Mouse (Mus musculus) MEL (cell line): ENCODE measurements around the gene Atp6v0a2.
"Not testable (repeated sequence)": the region's sequence is repeated elsewhere in the genome, so short reads cannot be mapped to it uniquely, and the experiment has no call there.

Source experiments
- GABPA ChIP-seq: IDR thresholded peaks from 2 replicates; pipeline ENCODE4 v1.6.1; 2012; ENCODE audit warnings: low read depth, mild to moderate bottlenecking, inconsistent platforms, low read length, improper control_type of control experiment, moderate library complexity
- MAZ ChIP-seq: IDR thresholded peaks from 2 replicates; pipeline ENCODE4 v1.6.1; 2012; ENCODE audit warnings: low read depth, mild to moderate bottlenecking, inconsistent platforms, low read length, improper control_type of control experiment
- POLR2A ChIP-seq, 2 experiments: IDR thresholded peaks; 2 replicates each; pipeline ENCODE4 v1.6.1; 2011 to 2012; ENCODE audit warnings: low read length in 2 of 2, mild to moderate bottlenecking in 2 of 2, control low read depth in 1 of 2, improper control_type of control experiment in 1 of 2, low read depth in 1 of 2, moderate library complexity in 1 of 2; ENCODE audit not compliant: control insufficient read depth in 1 of 2, insufficient read depth in 1 of 2, poor library complexity in 1 of 2

DNA sequence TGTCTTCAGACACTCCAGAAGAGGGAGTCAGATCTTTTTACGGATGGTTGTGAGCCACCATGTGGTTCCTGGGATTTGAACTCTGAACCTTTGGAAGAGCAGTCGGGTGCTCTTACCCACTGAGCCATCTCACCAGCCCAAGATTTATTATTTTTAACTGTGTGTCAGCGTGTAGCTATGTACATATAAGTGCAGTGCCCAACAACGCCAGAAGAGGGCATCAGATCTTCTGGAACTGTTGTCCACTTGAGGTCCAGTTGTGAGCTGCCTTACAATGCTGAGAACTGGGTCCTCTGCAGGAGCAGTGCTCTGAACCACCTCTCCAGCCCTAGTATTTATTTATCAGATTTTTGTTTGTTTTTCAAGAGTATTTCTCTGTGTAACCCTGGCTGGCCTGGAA, 6.7 kb downstream of the Atp6v0a2 start:
- TF ChIP-seq GABPA; MAZ; POLR2A (IDR thresholded peaks at IDR 0.05; ENCODE audit: control insufficient read depth in 1 of 2, insufficient read depth in 1 of 2, low read depth in 1 of 2, low read length in 2 of 2, poor library complexity in 1 of 2): not testable (repeated sequence)
